Mouse (Mus musculus) gonadal fat pad, adult 2 months (tissue): Measurements from ENCODE around the gene Dcaf7. TPM values are rescaled to one million over a fixed set of nuclear protein-coding genes. Genes with fewer than 3 reads are reported as not detected.
"Not testable (repeated sequence)": the region's sequence is repeated elsewhere in the genome, so short reads cannot be mapped to it uniquely, and the experiment has no call there.

Experiments
- DNase-seq: peaks from one replicate; pipeline ENCODE4 v3.0.0-alpha.2; 2012; ENCODE audit warnings: low read depth
- polyA plus RNA-seq: library from polyadenylated mRNA; depleted of rRNA; stranded (reverse); fragments of >200 nt; gene quantifications from 2 replicates; pipeline ENCODE4 v1.2.3, GENCODE M21; 2012; rRNA removed

Gene Dcaf7
- 39.8 and 48.9 TPM in 2 replicates for polyA plus RNA-seq

GRCm38 (mm10) chr11:106036548-106037417, at the start of gene Dcaf7:
Gene Dcaf7, plus strand, starts transcription at chr11:106036872.
- peak; percentile 67 for DNase-seq

GRCm38 (mm10) chr11:105987446-105987845, 49.2 kb upstream of the Dcaf7 start:
- DNase-seq: no peak

DNA sequence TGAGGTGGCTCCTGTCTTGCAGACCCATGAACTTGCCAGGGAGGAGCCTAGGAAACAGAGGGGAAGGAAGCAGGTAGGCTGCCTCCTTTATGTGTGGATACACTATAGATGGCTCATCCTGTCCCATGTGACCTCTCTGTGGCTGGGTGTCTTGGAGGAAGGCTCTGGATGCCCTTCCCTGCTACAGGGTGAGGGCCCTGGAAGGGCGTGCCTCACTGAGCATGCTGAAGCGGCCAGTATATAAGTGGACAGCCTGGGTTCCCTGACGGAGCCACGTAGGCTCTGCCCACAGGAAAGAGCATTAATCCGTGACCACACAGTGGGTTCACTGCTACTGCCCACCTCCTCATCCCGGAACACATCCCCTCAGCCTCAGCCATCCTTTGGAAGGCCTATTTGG, 47.2 kb upstream of the Dcaf7 start:
- no peak for DNase-seq

- DNase-seq: no peak
Observed at GRCm38 (mm10) chr11:105990231-105990630, 46.4 kb upstream of the Dcaf7 start.

GRCm38 (mm10) chr11:105994375-105994774, 42.3 kb upstream of the Dcaf7 start, which contains the start of gene Ace3:
Gene Ace3, plus strand, starts transcription at chr11:105994675.
- DNase-seq: no peak

DNA sequence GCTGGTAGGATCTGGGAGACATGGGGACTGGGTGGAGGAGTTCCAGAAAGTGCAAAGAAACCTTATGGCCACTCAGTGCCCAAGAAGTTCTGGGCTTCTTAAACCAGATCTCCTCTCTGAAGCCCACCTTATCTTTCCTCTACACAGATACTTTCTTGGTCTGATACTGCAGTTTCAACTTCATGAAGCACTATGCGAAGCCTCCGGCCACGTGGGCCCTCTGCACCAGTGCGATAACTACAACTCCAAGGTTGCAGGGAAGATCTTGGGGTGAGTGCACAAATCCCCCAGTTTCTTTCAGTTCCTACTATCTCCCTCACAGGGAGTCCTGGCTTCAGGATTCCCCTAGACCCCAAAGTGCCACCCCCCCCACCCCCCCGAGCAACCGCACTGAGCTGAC, 36.6 kb upstream of the Dcaf7 start:
- DNase-seq: no peak

DNA sequence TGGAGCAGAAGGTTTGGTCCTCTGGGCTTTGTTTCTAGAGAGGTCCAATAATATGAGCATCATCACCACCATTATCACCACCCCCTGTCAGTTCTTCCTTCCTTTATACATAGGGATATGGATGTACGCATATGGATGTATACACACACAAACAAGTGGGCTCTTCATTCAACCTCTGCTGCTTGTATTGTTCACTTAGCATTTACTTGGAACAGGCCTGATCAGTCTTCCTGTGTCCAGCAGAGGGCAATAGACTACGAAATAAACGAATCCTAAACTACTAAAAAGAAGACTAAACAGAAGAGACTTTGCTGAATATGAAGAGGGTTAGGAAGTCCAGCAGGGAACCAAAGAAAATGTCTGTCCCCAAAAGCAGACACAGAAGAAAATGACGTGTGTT, 35.0 kb upstream of the Dcaf7 start:
- no peak for DNase-seq

DNA sequence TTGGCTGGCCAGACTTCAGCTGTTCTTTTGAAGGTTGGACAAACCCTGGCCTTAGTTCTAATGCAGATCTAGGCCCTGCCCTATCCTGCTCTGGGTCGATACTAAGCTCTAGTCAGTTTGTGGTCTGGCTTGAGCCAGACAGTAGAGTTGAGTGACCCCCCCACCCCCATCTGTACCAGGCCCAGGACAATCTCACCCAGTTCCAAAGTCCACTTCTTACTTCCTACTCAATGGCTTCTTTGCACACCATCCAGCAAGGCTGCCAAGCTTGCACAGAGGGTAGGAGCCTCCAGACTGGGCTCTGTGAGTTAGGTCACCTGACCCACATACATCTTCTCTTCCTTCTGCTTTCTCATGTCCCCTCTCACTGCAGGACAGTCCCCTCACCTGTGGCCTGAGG, 32.1 kb upstream of the Dcaf7 start:
- DNase-seq: no peak

GRCm38 (mm10) chr11:106005970-106006369, 30.7 kb upstream of the Dcaf7 start:
- DNase-seq: no peak

DNA sequence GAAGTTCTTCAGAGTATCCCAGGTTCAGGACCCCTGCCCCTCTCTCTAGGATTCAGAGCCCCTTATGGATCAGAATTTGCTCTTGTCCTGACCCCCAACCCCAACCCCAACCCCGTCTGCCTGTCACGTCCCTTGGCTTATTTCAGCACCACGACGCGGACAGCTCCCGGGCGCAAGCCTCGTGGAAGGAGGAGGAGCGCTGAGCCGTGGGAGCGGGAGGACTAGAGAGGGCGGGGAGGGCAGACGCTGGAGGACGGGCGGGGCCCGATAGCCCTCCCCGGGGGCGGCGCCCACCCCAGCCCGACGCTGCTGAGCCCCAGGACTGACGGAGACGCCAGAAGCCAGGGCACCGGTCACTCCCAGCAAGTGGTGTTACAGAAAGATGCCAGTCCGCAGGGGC, 28.9 kb upstream of the Dcaf7 start, which contains the start of gene Kcnh6:
Gene Kcnh6, plus strand, starts transcription at position 304 of the 400 bp plus-strand sequence.
- no peak for DNase-seq

DNA sequence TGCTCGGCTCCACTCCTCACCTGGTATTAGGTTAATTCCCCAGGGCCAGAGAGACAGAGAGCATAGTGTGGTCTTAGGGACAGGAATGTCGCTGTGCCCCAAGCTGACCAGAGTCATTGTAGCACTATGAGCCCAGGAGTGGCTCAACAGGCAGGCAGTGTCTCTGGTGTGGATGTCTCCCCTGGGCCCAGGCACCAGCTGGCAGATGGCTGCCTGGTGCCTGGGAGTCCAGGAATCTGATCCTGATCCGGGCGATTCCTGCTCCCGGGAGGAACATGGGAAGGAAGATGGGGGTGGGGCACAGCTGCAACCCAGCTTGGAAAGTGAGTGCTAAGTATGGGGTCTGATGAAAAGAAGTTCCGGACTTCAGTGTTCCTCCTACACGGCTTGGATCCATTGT, 24.0 kb upstream of the Dcaf7 start:
- DNase-seq: no peak

DNA sequence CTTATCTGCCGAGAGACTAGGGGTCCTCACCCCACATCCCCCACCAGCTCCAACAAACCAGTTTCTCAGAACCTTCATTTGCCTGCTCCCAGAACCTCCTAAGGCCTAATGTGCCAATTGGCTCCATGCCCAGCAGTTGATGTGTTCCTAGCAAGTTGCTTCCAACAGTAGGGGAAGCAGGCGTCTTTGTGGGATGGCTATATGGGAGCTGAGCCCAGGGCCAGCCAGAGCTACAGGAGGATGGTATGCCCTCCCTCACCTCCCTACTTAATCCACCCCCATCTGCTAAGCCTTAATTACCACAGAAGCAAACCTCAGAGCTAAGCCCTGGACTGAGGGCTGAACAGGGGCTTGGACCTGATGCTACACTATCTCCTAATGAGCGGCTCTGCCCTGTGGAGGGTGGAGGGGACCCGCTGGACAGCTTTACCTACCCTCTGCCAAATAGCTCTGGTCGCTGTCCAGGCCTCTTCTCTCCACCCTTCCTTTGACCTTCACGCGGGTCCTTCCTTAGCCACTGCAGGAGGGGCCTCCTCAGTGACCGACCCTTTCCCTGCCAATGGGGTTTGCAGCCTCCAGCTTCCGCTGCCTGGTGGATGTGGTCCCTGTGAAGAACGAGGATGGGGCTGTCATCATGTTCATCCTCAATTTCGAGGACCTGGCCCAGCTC, 23.0 kb upstream of the Dcaf7 start:
- DNase-seq: no peak

DNA sequence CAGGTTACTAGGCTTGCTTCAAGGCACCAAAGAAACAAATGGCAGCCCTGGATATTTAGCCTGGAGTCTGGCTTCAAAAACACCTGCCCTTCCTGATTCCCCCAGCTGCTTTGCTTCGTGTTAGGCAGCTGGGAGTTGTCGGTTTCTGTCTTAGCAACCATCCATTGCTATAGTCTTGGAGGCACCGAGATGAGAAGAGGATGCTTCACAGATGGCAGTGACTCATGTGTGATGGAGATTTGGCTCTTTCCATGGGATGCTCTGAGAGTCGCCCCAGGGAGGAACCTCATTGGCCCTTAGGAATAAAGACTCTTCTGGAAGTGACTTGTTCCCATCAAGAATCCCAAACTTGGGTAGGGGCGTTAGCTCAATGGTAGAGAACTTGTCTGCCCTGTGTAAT, 20.2 kb upstream of the Dcaf7 start:
- DNase-seq: no peak

DNA sequence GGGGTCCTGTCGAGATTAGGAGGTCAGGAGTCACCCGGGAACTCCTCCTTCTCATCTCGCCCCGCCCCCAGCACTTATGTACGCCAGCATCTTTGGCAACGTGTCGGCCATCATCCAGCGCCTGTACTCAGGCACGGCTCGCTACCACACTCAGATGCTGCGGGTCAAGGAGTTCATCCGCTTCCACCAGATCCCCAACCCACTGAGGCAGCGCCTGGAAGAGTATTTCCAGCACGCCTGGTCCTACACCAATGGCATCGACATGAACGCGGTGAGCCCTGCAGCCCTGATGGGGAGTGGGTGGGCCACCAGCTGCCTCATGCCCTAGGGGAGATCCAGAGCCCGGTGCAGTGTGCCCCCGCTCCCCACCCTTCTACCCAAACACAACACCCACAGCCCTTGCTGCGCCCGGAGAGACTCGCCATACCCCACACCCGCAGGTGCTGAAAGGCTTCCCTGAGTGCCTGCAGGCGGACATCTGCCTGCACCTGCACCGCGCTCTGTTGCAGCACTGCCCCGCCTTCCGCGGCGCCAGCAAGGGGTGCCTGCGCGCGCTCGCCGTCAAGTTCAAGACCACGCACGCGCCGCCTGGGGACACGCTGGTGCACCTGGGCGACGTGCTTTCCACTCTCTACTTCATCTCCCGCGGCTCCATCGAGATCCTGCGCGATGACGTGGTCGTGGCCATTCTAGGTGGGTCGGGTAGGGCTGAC, 16.5 kb upstream of the Dcaf7 start:
- DNase-seq: no peak

GRCm38 (mm10) chr11:106025774-106026173, 10.9 kb upstream of the Dcaf7 start:
- DNase-seq: no peak

GRCm38 (mm10) chr11:106026465-106027151, 10.1 kb upstream of the Dcaf7 start:
- no peak for DNase-seq

- no peak for DNase-seq
Observed at GRCm38 (mm10) chr11:106027607-106028006, 9.1 kb upstream of the Dcaf7 start.

DNA sequence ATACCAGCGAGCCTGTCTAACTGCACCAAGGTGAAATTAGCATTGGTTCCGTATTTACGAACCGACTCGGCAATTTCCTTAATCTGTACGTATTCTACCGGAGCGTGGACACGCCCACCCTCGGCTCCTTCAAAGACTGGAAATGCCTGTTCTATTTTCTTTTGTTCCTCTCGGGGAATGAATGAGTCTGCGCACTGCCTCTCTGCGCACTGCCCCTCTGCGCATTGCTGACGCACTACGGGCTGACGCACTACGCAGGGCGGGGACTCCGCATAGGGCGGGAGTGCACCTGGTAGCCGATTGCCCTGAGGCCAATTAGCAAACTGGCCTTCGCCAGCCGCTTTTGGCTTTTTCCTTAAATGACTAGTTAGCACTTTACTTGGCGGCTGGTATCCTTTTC, 4.6 kb upstream of the Dcaf7 start:
- DNase-seq: not testable (repeated sequence)

DNA sequence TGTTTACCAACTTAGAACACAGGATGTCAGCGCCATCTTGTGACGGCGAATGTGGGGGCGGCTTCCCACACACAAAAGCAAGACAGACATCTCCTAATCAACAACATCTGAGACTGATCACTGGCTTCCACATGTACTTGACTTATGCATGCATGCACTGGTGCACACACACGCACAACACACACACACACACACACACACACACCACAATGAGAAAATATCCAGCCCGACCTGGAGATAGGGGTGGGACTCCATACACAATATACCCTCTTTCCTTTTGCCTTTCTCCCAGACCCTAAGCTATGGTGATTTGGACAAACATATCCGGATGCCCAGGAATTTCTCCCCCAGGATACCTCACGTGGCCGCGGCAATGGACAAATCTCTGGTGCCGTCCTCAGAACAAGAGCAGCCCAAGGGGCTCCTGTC, 3.2 kb upstream of the Dcaf7 start:
- DNase-seq: no peak

- no peak for DNase-seq
Observed at GRCm38 (mm10) chr11:106034986-106035385, 1.7 kb upstream of the Dcaf7 start.

DNA sequence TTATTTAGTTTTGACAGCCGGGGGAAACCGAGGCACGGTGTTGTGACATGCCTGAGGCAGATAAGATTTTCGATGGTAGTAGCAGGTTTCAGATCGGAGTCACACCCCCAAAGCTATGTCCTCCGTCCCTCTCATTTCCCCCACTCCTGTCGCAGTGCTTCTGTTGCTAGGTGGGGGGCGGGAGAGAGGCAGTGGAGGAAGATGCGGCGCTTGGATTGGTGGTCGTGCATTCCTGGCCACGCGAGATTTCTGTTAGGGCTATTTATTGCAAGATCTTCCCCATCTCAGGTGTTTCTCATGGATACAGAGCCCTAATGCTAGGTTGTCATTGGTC, 713 bp downstream of the Dcaf7 start:
- no peak for DNase-seq

GRCm38 (mm10) chr11:106044349-106044748, 7.7 kb downstream of the Dcaf7 start:
- peak; percentile 75 for DNase-seq
